Mouse (Mus musculus) liver, embryonic 13.5 days (tissue): ENCODE results near the gene Surf2. TPM values are rescaled to one million over a fixed set of nuclear protein-coding genes. Genes with fewer than 3 reads are reported as not detected.

Source experiments
- ATAC-seq: fragments of 200-750 bp; cut with Nextera tagmentation; 2 replicates; pipeline ENCODE4 v1.8.0; 2017; ENCODE audit warnings: low read depth, mild to moderate bottlenecking, moderate number of reproducible peaks, moderate library complexity
- DNase-seq: peaks from one replicate; pipeline ENCODE4 v3.0.0; 2022
- H3K27ac ChIP-seq: fragments of 300-500 bp; sonication (generic); 2 replicates; pipeline ENCODE4 v1.5.1; 2015; ENCODE audit warnings: moderate library complexity, mild to moderate bottlenecking, inconsistent platforms
- H3K27me3 ChIP-seq: fragments of 300-500 bp; sonication (generic); 2 replicates; pipeline ENCODE4 v1.6.1; 2015; ENCODE audit warnings: mild to moderate bottlenecking, inconsistent platforms
- H3K36me3 ChIP-seq: fragments of 300-500 bp; sonication (generic); 2 replicates; pipeline ENCODE4 v1.6.1; 2015; ENCODE audit warnings: mild to moderate bottlenecking, inconsistent platforms
- H3K4me1 ChIP-seq: fragments of 300-500 bp; sonication (generic); replicated peaks from 2 replicates; pipeline ENCODE4 v1.6.1; 2015; ENCODE audit warnings: inconsistent platforms
- H3K4me2 ChIP-seq: fragments of 300-500 bp; sonication (generic); 2 replicates; pipeline ENCODE4 v1.6.1; 2015; ENCODE audit warnings: inconsistent platforms, mild to moderate bottlenecking, moderate library complexity
- H3K4me3 ChIP-seq: fragments of 300-500 bp; sonication (generic); replicated peaks from 2 replicates; pipeline ENCODE4 v1.5.1; 2015; ENCODE audit warnings: mild to moderate bottlenecking, inconsistent platforms
- H3K9ac ChIP-seq: fragments of 300-500 bp; sonication (generic); 2 replicates; pipeline ENCODE4 v1.6.1; 2015; ENCODE audit warnings: mild to moderate bottlenecking, inconsistent platforms
- H3K9me3 ChIP-seq: fragments of 300-500 bp; sonication (generic); replicated peaks from 2 replicates; pipeline ENCODE4 v1.6.1; 2016; ENCODE audit warnings: inconsistent platforms
- WGBS: fragments of 180-500 bp; shearing (Covaris S2); methylation state at CpG from one replicate; pipeline ENCODE4 v1.1.7; 2015; ENCODE audit not compliant: insufficient replicate concordance; 5-methylcytosine and 5-hydroxymethylcytosine counted together
- polyA plus RNA-seq: library from polyadenylated mRNA; unstranded; fragments of >200 nt; fragmentation: Nextera tagmentation; extraction: Ambion mirVana; gene quantifications from 2 replicates; pipeline ENCODE4 v1.2.1, GENCODE M21; 2015

Surf2 gene
- polyA plus RNA-seq, 1 experiment from 2014 or later, result 36.6 TPM

- H3K9me3 ChIP-seq, result no peaks in the 10 kb centered on the region
- peaks cover 55% of the 10 kb centered on the region for H3K4me1 ChIP-seq
- peak overlapping the region; percentile 20; the same call in 1 of the 2 replicates for H3K9ac ChIP-seq
- WGBS, result 84% methylated on average over 3 of the region's 3 CpGs
- H3K4me3 ChIP-seq, result no peak overlapping the region
- ATAC-seq (no peak), DNase-seq (no peak)
- peaks cover 54% of the 10 kb centered on the region for H3K36me3 ChIP-seq
- no peak overlapping the region for H3K27ac ChIP-seq
- no peak overlapping the region for H3K4me2 ChIP-seq
- H3K27me3 ChIP-seq, result no peaks in the 10 kb centered on the region
Measured at GRCm38 (mm10) chr2:26906431-26906830, 9.7 kb upstream of the Surf2 start.

- Histone ChIP-seq H3K27ac (no peak overlapping the region), H3K4me2 (no peak overlapping the region), H3K4me1 (peaks cover 55% of the 10 kb centered on the region), H3K27me3 (no peaks in the 10 kb centered on the region), H3K36me3 (peaks cover 61% of the 10 kb centered on the region), H3K9me3 (no peaks in the 10 kb centered on the region), H3K4me3 (no peak overlapping the region), H3K9ac (no peak overlapping the region)
- DNase-seq (peak; percentile 37), ATAC-seq (no peak)
- WGBS, result 45% methylated on average over 4 of the region's 4 CpGs
Measured at GRCm38 (mm10) chr2:26907109-26907508, 9.1 kb upstream of the Surf2 start.

- no peaks in the 10 kb centered on the region for H3K9me3 ChIP-seq
- 56% methylated on average over 18 of the region's 18 CpGs for WGBS
- no peaks in the 10 kb centered on the region for H3K27me3 ChIP-seq
- H3K4me2 ChIP-seq, result peak overlapping the region; percentile 97
- DNase-seq, result no peak
- H3K27ac ChIP-seq, result peak overlapping the region; percentile 16; the same call in 1 of the 2 replicates
- no peak for ATAC-seq
- H3K36me3 ChIP-seq, result peaks cover 76% of the 10 kb centered on the region
- peak overlapping the region; percentile 90 for H3K9ac ChIP-seq
- H3K4me1 ChIP-seq, result peaks cover 61% of the 10 kb centered on the region
- peak overlapping the region; percentile 77 for H3K4me3 ChIP-seq
Measured at GRCm38 (mm10) chr2:26908710-26909386, 7.3 kb upstream of the Surf2 start.

- peaks cover 76% of the 10 kb centered on the region for H3K36me3 ChIP-seq
- ATAC-seq, result no peak
- H3K4me1 ChIP-seq, result peaks cover 61% of the 10 kb centered on the region
Measured at GRCm38 (mm10) chr2:26909387-26909784, 6.8 kb upstream of the Surf2 start.

GRCm38 (mm10) chr2:26910124-26910993 lies 5.8 kb upstream of the Surf2 start, which contains the start of the genes Med22 and Rpl7a:
Gene Med22, minus strand, starts transcription at chr2:26910677.
Gene Rpl7a, plus strand, starts transcription at chr2:26910764.
- peak within 1 kb of the TSS; percentile 97 for H3K4me2 ChIP-seq
- under 1% methylated on average over 74 of the region's 74 CpGs for WGBS
- peaks cover 72% of the 10 kb centered on the region for H3K36me3 ChIP-seq
- H3K4me3 ChIP-seq, result peak within 1 kb of the TSS; percentile 77
- ATAC-seq (peak; percentile 89), DNase-seq (peak; percentile 99)
- H3K9me3 ChIP-seq, result no peaks in the 10 kb centered on the region
- peak within 1 kb of the TSS; percentile 98 for H3K9ac ChIP-seq
- peaks cover 69% of the 10 kb centered on the region for H3K4me1 ChIP-seq
- peak within 1 kb of the TSS; percentile 94 for H3K27ac ChIP-seq
- no peaks in the 10 kb centered on the region for H3K27me3 ChIP-seq

More at GRCm38 (mm10) chr2:26909387-26909784, 6.8 kb upstream of the Surf2 start:
- H3K9ac ChIP-seq, result peak overlapping the region; percentile 90
- peak overlapping the region; percentile 77 for H3K4me3 ChIP-seq
- H3K27ac ChIP-seq, result peak overlapping the region; percentile 94
- no peaks in the 10 kb centered on the region for H3K9me3 ChIP-seq
- H3K27me3 ChIP-seq, result no peaks in the 10 kb centered on the region
- H3K4me2 ChIP-seq, result peak overlapping the region; percentile 97
- no peak for DNase-seq

GRCm38 (mm10) chr2:26910994-26911765 lies 5.0 kb upstream of the Surf2 start:
- Histone ChIP-seq H3K4me1 (peaks cover 75% of the 10 kb centered on the region), H3K27ac (peak overlapping the region; percentile 90), H3K9ac (peak overlapping the region; percentile 98), H3K9me3 (no peaks in the 10 kb centered on the region), H3K4me3 (peak overlapping the region; percentile 77), H3K36me3 (peaks cover 64% of the 10 kb centered on the region), H3K4me2 (peak overlapping the region; percentile 97), H3K27me3 (no peaks in the 10 kb centered on the region)
- under 1% methylated on average over 37 of the region's 37 CpGs for WGBS
- ATAC-seq (peak; percentile 19), DNase-seq (peak; percentile 54)

- H3K4me2 ChIP-seq, result peak overlapping the region; percentile 97
- ATAC-seq, result no peak
Measured at GRCm38 (mm10) chr2:26912253-26912770, 3.9 kb upstream of the Surf2 start.

GRCm38 (mm10) chr2:26913416-26914147 lies 2.6 kb upstream of the Surf2 start:
- H3K9me3 ChIP-seq, result no peaks in the 10 kb centered on the region
- peaks cover 54% of the 10 kb centered on the region for H3K36me3 ChIP-seq
- DNase-seq (no peak), ATAC-seq (no peak)
- peak overlapping the region; percentile 90 for H3K27ac ChIP-seq
- H3K9ac ChIP-seq, result peak overlapping the region; percentile 98
- H3K27me3 ChIP-seq, result no peaks in the 10 kb centered on the region
- H3K4me1 ChIP-seq, result peaks cover 82% of the 10 kb centered on the region
- peak overlapping the region; percentile 77 for H3K4me3 ChIP-seq
- 37% methylated on average over 17 of the region's 17 CpGs for WGBS
- H3K4me2 ChIP-seq, result peak overlapping the region; percentile 97

More at GRCm38 (mm10) chr2:26912253-26912770, 3.9 kb upstream of the Surf2 start:
- H3K27ac ChIP-seq, result peak overlapping the region; percentile 90
- 43% methylated on average over 5 of the region's 5 CpGs for WGBS
- H3K9me3 ChIP-seq, result no peaks in the 10 kb centered on the region
- peaks cover 82% of the 10 kb centered on the region for H3K4me1 ChIP-seq
- H3K4me3 ChIP-seq, result peak overlapping the region; percentile 77
- peaks cover 54% of the 10 kb centered on the region for H3K36me3 ChIP-seq
- no peak for DNase-seq
- H3K27me3 ChIP-seq, result no peaks in the 10 kb centered on the region
- H3K9ac ChIP-seq, result peak overlapping the region; percentile 98

GRCm38 (mm10) chr2:26914148-26914941 lies 1.8 kb upstream of the Surf2 start:
- DNase-seq, result no peak
- Histone ChIP-seq H3K4me2 (peak overlapping the region; percentile 97), H3K27me3 (no peaks in the 10 kb centered on the region), H3K9me3 (no peaks in the 10 kb centered on the region), H3K4me3 (peak overlapping the region; percentile 84), H3K9ac (peak overlapping the region; percentile 89), H3K27ac (peak overlapping the region; percentile 90), H3K4me1 (peaks cover 79% of the 10 kb centered on the region), H3K36me3 (peaks cover 59% of the 10 kb centered on the region)
- ATAC-seq, result no peak
- 54% methylated on average over 8 of the region's 8 CpGs for WGBS
